Mouse (Mus musculus): ENCODE data around the gene Map1a. TPM values are rescaled to one million over a fixed set of nuclear protein-coding genes. Genes with fewer than 3 reads are reported as not detected.

Map1a gene
- total RNA-seq (2021): 10 to 100 TPM; 10.8 to 13.3 TPM
- long read RNA-seq, experiment 1, partial matches to known transcripts: 0 of 1 reads
- long read RNA-seq, experiment 1, other reads (novel, unspliced or antisense): 1 of 1 reads
- long read RNA-seq, experiment 2, partial matches to known transcripts: 1 of 6 reads
- long read RNA-seq, experiment 2, other reads (novel, unspliced or antisense): 5 of 6 reads

DNA sequence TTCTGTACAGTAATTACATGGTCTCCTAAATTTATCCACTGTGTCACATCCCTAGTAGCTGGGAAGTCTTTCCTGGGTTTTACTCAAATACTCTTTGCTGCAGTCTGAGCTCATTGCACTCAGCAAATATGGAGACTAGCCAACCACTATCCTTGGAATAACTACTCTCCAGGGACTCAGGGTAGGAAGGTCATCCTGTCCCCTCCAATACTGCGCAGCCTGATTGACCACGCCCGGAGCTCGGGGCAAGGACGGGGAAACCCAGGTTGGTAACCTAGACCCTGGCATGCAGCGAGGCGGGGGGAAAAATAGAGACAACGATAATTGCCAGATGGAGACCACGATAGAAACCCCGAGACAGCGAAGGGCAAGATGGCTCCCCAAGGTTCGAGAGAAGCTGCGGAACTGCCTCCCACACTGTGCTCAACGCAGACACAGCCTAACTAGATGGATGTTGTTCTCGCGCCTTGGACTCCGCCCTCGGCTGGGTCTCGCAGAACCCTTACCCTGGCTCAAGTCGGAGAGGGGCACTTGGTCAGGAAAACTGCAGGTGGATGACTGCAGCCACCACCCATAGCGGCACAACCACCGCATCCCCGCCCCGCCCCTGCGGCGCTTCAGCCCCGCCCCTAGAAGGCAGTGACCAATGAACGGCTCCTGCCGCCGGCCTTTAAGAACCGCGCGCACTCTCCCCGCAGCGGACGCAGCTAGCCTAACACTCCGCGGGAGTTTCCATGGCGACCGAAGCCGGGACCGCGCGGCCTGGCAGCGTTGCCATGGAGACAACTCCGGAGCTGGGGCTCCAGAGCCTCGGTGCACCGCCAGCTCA, at the start of gene Map1a:
Gene Map1a, plus strand, starts transcription at position 700 of the 829 bp plus-strand sequence.
- DNase-seq (ENCODE audit: low spot score in 2 of 2): peak; percentile 80 to 86

GRCm38 (mm10) chr2:121244099-121244498, 45.3 kb upstream of the Map1a start:
- DNase-seq (ENCODE audit: low spot score in 2 of 2): no peak

- DNase-seq (ENCODE audit: low spot score in 2 of 2): no peak
Observed at GRCm38 (mm10) chr2:121249758-121250157, 39.6 kb upstream of the Map1a start.

GRCm38 (mm10) chr2:121268446-121268845, 21.0 kb upstream of the Map1a start:
- DNase-seq (ENCODE audit: low spot score in 2 of 2): no peak

- DNase-seq (ENCODE audit: low spot score in 2 of 2): no peak
Observed at GRCm38 (mm10) chr2:121270521-121271235, 18.7 kb upstream of the Map1a start.

DNA sequence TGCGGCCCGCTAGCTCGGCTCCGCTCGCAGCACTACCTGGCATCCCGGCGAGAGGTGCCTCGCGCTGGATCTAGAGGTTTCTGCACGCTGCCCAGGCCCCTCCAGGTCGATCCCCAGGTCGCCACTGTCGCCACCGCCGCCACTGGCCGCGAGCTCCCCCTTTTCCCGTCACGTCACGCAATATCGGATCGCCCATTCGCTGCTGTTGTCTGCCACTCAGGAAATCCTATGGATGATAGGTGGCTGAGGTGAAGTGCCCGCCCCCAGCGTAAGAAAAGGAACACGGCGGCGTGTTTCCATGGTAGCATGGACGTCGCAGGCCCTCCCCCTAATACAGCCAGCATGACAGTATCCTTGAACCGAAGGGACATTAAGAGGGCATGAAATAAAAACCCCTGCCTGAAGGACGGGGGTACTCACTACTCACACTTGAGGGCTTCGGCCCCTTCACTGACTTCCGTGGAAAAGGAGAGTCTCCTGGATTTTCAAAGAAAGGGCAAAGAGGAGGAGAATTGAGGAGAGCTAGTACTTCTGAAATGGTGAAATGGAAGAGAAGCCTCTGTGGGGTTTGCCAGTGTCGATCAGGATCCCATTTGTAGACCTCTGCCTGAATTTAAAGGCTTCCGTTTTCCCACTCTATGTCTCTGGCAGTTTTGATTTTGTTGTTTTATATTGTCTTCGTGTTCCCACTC, 18.0 kb upstream of the Map1a start, which contains the start of gene Trp53bp1:
Gene Trp53bp1, minus strand, starts transcription at position 172 of the 692 bp plus-strand sequence.
- DNase-seq (ENCODE audit: low spot score in 2 of 2): peak; percentile 79 to 87

- DNase-seq (ENCODE audit: low spot score in 2 of 2): no peak
Observed at GRCm38 (mm10) chr2:121271928-121272516, 17.4 kb upstream of the Map1a start.

DNA sequence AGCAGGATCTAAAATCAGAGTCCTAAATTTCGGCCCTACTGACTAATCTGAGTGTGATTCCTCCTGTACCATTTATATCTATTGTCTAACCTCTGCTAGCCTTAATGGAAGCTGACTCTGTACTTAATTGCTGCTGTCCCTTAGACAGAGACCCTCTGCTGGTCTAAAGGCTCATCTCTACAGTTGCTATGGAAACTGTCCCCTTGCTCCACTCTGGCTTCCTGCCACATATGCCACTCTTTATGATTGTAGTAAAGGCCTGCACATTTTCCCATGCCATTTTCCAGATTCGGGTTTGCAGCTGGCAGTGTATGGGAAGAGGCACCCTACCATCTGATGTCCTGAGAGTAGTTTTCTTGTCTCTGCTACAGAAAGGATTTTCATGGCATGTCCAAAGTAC, 1.6 kb upstream of the Map1a start:
- no peak for DNase-seq (ENCODE audit: low spot score in 2 of 2)

GRCm38 (mm10) chr2:121289730-121290540, 535 bp downstream of the Map1a start:
- no peak for DNase-seq (ENCODE audit: low spot score in 2 of 2)

GRCm38 (mm10) chr2:121292316-121293013, 3.1 kb downstream of the Map1a start:
- no peak for DNase-seq (ENCODE audit: low spot score in 2 of 2)

GRCm38 (mm10) chr2:121294182-121294581, 4.8 kb downstream of the Map1a start:
- DNase-seq (ENCODE audit: low spot score in 2 of 2): no peak

GRCm38 (mm10) chr2:121294753-121295607, 5.6 kb downstream of the Map1a start:
- no peak for DNase-seq (ENCODE audit: low spot score in 2 of 2)

GRCm38 (mm10) chr2:121295608-121296571, 6.5 kb downstream of the Map1a start:
- DNase-seq (ENCODE audit: low spot score in 2 of 2): no peak

- no peak for DNase-seq (ENCODE audit: low spot score in 2 of 2)
Observed at GRCm38 (mm10) chr2:121296754-121297231, 7.4 kb downstream of the Map1a start.

DNA sequence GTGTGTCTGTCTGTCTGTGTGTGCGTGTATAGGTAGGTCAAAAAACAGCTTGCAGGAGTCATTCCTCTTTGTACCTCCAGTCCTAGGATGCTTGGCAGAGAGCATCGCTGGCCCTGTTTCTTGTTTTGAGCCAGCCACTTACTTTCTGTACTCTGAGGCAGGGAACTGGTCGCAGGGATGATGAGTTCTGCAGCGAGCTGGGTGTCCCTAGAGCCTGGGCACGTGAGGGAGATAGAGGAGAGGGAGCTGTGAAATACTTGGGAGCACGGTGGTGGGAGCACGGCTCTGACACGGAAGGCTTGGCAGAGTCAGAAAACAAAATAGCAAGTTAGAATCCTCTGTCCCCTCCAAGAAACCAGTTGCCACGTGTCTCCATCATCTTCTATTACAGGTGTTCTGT, 8.3 kb downstream of the Map1a start:
- DNase-seq (ENCODE audit: low spot score in 2 of 2): no peak

DNA sequence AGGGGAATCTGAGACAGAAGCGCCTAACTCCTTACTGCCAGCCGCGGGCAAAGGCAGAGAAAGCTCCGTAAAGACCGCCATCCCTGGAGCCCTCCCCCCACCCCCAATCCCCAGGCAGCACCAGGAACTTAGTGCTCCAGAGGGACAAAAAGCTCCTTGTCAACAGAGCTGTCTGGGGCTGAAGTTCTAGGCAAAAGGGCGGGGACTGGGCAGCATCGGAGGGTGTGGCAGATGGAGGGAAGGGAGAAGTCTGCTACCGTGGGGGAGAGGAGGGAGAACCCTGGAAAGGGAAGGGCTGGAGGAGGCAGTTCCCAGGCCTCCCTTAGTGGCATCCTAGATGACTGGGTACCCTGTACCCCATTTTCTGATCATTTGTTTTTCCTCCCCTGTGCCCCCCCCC, 8.7 kb downstream of the Map1a start:
- no peak for DNase-seq (ENCODE audit: low spot score in 2 of 2)

DNA sequence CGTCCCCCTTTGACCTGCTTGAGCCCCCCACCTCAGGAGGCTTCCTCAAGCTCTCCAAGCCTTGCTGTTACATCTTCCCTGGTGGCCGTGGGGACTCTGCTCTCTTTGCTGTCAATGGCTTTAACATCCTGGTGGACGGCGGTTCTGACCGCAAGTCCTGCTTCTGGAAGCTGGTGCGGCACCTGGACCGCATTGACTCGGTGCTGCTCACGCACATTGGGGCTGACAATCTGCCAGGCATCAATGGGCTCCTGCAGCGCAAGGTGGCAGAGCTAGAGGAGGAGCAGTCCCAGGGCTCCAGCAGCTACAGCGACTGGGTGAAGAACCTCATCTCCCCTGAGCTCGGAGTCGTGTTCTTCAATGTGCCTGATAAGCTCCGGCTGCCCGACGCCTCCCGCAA, 10.1 kb downstream of the Map1a start:
- no peak for DNase-seq (ENCODE audit: low spot score in 2 of 2)
